Mouse (Mus musculus) brown adipose tissue, adult 24 weeks (tissue): Measurements from ENCODE around the gene Cdc42ep2. TPM values are rescaled to one million over a fixed set of nuclear protein-coding genes. Genes with fewer than 3 reads are reported as not detected.
"Not testable (repeated sequence)": the region's sequence is repeated elsewhere in the genome, so short reads cannot be mapped to it uniquely, and the experiment has no call there.

Experiments
- H3K27ac ChIP-seq: fragments of 200-500 bp; replicated peaks from 2 replicates; pipeline ENCODE4 v1.5.1; 2012; ENCODE audit warnings: low read depth, mild to moderate bottlenecking, low read length
- H3K4me1 ChIP-seq: fragments of 200-500 bp; 2 replicates; pipeline ENCODE4 v1.6.1; 2012; ENCODE audit warnings: low read length, mixed read lengths; ENCODE audit not compliant: control insufficient read depth, insufficient read depth, insufficient read length
- H3K4me3 ChIP-seq: fragments of 200-500 bp; 2 replicates; pipeline ENCODE4 v1.5.1; 2012; ENCODE audit warnings: low read depth, mild to moderate bottlenecking, low read length, moderate library complexity; ENCODE audit not compliant: insufficient read depth
- polyA plus RNA-seq: library from polyadenylated mRNA; stranded (reverse); fragments of >200 nt; gene quantifications from 2 replicates; pipeline ENCODE4 v1.2.4, GENCODE M21; 2012; ENCODE audit not compliant: missing spikeins, insufficient read depth, insufficient read length

Cdc42ep2 gene
- polyA plus RNA-seq, 1 experiment = 4.0 TPM

DNA sequence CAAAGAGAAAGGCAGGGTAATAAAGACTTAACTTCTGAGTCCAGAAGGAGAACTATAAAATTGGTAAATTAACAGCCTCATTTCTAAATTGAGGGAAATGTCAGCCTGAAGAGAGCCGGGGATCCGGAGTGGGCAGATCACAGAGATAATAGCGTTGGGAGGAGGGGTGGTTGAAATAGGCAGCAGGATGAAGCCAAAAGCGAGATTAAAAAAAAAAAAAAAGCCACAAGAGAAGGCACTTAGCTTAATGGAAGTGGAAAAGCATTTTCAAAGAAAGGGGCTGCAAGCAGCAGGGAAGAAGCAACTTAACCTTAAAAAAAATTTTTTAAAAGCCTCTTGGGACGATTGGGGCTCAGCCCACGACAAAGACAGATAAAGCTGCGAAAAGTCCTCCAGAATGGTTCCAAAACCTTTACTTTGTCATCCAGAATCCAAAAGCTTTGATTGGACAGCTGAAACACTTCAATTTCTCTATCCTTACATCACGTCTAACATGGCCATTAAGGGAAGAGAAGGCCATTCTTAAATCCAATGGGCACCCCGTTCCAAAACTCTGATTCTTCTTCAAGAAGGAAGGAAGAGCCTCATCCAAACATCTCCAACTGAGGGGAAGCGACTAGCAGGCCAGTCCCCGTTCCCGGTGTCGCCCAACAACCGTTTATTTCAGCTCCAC, 13.1 kb downstream of the Cdc42ep2 start:
- Histone ChIP-seq H3K4me1 (peaks cover 8% of the 10 kb centered on the region; the same call in 1 of the 2 replicates), H3K27ac (peak overlapping the region; percentile 85), H3K4me3 (peak overlapping the region; percentile 79)

DNA sequence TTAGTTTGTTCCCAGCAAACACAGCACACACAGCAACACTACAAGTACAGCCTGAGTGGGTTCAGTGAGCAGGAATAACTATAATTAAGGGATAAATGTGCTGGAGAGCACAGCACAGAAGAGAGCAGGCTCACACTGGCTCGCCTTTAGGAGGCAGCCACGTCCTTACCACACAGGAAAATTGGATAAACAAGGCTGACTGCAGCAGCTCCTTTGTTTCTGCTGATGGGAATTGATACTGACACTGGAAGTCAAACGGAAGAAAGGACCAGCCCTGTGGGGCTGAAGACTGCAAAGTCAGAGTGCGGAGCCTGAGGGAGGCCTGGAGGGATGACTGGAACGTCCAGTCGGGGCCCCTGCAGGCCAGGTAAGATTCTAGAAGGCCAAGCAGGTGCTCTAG, 14.4 kb downstream of the Cdc42ep2 start:
- no peak overlapping the region for H3K27ac ChIP-seq
- H3K4me3 ChIP-seq = no peak overlapping the region
- H3K4me1 ChIP-seq = peaks cover 8% of the 10 kb centered on the region; the same call in 1 of the 2 replicates

DNA sequence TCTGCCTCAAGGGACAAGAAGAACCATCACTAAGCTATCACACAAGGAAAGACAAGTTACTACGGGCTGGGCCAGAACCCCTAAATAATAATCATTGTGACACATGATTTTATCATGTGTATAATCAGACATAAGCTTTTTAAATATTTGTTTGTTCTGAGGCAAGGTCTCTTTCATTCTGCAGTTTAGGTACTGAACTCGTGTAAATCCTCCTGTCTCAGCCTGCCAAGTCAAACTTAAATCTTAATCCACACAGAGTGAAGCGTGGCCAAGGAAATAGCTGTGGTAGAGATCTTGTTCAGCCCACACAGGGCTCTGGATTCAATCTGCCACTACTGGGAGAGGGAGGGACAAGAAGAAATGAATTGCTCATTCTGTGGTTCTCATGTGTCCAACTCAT, 17.3 kb downstream of the Cdc42ep2 start:
- peaks cover 8% of the 10 kb centered on the region; the same call in 1 of the 2 replicates for H3K4me1 ChIP-seq
- H3K27ac ChIP-seq = no peak overlapping the region
- H3K4me3 ChIP-seq = no peak overlapping the region

DNA sequence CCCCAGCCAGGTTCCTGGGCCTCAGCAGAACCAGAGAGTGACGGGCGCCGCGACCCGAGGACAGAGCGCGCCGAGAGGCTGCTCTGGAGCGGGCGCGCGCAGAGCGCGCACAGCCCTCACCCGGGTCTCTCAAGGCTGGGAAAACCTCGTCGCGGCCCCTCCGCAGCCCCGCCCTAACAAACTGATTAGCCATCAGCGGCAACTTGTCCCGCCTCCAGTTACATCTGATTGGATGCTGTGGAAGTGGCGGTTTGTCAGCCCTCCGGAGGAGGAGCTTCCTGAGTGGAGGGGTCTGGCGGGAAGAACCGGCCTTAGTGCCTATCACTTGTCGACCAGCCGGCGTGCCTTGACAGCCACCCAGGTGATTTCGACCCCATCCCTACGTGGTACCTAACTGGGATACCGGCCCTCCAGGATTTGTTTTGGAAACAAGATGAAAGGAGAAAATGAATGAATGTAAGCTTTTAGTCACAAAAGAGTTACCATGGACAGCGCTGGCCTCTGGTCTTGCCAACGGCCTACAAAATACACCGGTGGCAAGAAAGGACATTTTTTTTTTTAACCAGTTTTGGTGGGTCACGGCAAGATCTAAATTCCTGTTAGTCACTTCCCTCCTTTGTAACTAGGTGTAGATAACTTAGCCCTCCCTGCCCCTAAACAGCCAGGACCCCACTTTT, 30.5 kb downstream of the Cdc42ep2 start, which contains the start of gene Tigd3:
Gene Tigd3 (minus strand): TSS at position 148 of the 677 bp plus-strand sequence.
- no peak within 1 kb of the TSS for H3K27ac ChIP-seq
- H3K4me3 ChIP-seq = peak within 1 kb of the TSS; percentile 58
- H3K4me1 ChIP-seq = peaks cover 6% of the 10 kb centered on the region

DNA sequence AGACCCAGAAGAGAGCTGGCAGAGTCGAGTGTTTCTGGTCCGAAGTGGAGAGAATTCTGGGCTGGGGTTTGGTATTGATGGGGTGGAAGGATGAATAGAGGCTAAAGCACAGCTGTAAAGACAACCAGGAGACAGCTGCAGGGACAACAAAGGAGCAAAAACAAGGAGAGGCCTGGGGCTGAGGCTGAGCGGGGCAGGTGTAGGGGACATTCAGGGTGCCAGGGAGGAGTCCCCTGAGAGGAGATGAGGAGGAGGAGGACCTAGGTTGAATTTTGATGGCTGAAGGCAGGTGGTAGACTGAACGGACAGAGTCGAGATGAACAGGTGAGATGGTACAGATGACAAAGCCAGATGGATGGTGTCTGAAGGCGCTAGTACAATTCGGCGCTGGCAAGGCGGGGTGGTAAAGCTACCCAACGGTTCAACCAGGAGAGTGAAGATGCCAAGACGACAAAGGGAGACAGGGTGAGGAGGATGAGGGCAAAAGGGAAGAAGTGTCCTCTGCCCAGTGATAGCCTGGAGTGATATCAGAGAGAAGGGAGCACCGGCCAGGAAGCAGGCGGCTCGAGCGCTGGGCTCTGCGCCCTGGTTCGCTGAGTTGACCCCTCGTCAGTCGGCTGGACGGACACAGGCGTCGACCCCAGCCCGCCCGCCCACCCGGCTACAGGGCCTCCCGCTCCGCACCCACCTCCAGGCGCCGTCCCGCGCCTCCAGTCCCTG, 31.2 kb downstream of the Cdc42ep2 start:
- H3K27ac ChIP-seq = no peak overlapping the region
- H3K4me1 ChIP-seq = peaks cover 6% of the 10 kb centered on the region
- peak overlapping the region; percentile 58 for H3K4me3 ChIP-seq

DNA sequence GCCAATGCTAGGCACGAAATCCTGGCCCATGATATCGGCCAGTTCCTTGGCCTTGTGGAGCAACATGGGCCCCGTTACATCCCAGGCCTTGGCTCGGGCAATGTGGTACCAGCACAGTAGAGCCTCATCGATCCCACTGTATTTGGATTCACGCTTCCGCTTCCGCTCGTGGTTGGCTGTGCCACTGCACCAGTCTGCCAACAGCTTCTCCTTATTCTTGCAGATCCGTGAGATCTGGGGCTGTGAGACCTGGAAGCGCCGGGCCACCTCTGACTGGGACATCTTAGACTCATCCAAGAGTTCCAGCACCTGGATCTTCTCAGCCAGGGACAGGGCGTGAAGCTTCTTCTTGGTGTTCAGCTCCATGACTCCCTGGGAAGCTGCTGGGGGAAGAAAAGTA, 31.9 kb downstream of the Cdc42ep2 start:
- H3K27ac ChIP-seq = no peak overlapping the region
- H3K4me1 ChIP-seq = peaks cover 6% of the 10 kb centered on the region
- H3K4me3 ChIP-seq = no peak overlapping the region

DNA sequence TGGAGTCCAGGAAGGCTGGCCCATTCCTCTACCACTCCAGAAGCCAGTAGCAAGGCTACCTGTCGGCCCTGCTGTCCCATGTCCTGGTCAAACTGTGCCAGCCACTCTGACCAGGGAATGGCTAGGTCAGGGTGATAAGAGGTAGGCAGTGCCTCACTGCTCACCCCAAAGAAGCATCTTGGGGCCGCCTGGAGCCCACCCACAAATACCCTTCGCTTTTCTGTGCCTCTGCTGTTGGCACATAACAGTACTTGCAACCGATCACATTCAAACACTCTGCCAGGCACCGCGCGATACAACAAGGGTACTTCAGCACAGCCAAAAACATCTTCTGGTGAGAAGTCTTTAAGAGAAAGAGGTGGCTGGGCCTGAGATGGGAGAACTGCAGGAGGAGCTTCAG, 32.4 kb downstream of the Cdc42ep2 start:
- no peak overlapping the region for H3K27ac ChIP-seq
- no peak overlapping the region for H3K4me3 ChIP-seq
- H3K4me1 ChIP-seq = peaks cover 6% of the 10 kb centered on the region

DNA sequence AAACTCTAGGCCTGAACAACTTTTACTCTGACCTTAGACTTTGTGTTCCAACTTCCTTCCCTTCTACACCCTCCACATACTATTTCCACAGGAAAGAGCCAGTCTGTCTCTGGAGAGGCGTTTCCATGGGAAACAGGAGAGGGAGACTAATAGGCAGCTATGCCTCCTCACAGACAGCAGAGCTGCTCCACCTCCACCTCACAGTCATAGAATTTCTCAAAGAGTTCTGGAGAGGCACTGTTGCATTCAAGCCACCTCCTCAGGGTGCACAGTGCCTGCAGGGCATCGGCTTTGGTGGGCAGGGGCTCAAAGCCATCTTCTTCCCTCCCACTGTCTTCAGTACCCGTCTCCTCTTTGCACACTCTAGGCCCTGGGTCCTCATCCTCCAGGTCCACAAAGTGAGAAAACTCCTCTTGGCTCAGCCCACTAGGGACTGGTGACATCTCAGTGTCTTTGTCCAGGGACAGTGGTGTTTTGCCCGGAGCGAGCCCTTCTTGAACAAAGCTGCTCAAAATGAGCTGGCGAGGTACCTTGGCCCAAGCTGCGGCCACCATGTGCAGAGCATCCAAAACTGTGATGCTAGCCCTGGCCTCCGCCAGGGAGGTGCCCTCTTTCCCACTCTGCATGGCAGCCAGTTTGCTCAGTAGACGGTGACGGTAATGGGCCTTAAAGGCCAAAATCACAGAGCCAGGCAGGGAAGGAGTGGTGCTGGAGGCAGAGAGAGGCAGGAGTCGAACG, 32.9 kb downstream of the Cdc42ep2 start:
- Histone ChIP-seq H3K27ac (0 out of 2 replicates have a peak overlapping the region, but pooled peaks have one; percentile 30), H3K4me1 (peaks cover 6% of the 10 kb centered on the region), H3K4me3 (no peak overlapping the region)

DNA sequence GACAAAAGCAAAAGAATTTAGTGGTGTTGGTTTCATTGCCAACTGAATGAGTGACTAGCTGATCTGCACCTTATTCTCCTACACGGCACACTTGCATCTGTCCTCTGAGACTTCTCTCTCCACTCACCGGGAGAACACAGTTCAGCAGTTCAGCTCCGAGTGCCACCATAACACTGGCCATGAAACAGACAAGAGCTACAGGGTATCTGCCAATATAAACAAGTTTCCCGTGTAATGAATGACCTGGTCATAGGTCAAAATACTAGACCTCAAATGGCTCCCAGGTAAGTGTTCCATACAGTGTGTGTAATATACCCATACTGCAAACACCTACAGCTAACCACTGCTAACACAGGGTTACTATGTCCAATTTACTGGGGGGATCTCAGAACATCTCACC, 35.4 kb downstream of the Cdc42ep2 start:
- Histone ChIP-seq H3K4me1 (peaks cover 6% of the 10 kb centered on the region), H3K4me3 (no peak overlapping the region), H3K27ac (no peak overlapping the region)

DNA sequence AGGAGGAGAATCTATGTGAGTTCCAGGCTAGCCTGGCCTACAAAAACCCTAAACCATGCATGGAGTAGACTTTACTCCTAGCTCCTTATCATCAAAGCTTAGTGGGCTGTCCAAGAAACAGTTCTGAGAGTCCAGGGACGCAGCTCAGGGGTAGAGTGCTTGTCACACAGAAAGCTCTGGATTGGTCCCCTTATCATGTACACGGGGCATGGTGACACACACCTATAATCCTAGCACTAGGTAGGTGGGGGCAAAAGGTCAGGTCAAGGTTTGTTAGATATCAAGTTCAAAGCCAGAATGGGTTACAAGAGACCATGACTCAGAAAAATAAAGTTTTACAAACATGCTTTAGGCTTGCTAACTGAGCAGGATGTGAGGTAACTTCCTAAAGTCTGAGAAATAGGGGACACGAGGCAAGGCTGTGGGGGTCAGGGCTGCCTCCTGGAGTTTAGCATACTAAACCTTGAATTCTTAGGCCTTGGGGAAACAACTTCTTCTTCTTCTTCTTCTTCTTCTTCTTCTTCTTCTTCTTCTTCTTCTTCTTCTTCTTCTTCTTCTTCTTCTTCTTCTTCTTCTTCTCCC, 37.3 kb downstream of the Cdc42ep2 start:
- Histone ChIP-seq H3K27ac (no peak overlapping the region), H3K4me3 (no peak overlapping the region)

DNA sequence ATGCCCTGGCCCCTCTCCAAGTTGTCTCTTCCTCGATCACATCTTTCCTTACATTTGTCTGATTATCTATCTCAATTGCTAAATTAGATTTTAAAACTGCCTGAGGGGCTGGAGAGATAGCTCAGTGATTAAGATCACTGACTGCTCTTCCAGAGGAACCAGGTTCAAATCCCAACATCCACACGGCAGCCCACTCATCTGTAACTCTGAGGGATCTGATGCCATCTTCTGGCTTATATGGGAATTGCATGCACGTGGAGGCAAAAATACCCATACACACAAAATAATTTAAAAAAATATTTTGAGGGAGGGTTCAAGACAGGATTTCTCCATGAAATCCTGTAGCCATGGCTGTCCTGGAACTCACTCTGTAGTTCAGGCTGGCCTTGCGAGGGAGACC, 38.8 kb downstream of the Cdc42ep2 start:
- H3K4me3 ChIP-seq = no peak overlapping the region
- H3K27ac ChIP-seq = no peak overlapping the region

More for the DNA sequence above, 37.3 kb downstream of the Cdc42ep2 start:
- peaks cover 2% of the 10 kb centered on the region; the same call in 1 of the 2 replicates for H3K4me1 ChIP-seq

DNA sequence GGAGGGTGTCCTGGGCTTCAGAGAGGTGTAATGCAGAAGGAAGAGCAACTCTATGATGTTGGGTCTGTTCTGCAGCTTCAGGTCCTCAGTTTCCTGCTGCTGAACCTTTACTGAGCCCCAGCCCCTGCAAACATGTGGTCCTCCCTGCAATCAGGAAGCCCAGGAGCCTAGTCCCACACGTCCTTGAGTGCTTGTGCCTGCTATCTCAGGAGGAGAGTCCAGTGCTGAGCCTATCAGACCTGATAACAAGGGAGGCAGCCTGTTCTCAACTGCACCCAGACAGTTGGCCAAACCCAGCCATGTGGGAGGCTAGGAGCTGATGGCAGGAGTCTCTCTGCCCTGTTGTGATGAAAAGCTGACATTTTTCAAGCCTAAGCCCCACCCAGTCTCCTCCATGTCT, 40.7 kb downstream of the Cdc42ep2 start:
- Histone ChIP-seq H3K4me1 (no peaks in the 10 kb centered on the region; the same call in 1 of the 2 replicates), H3K4me3 (no peak overlapping the region), H3K27ac (no peak overlapping the region)

More for the DNA sequence above, 38.8 kb downstream of the Cdc42ep2 start:
- H3K4me1 ChIP-seq = no peaks in the 10 kb centered on the region

DNA sequence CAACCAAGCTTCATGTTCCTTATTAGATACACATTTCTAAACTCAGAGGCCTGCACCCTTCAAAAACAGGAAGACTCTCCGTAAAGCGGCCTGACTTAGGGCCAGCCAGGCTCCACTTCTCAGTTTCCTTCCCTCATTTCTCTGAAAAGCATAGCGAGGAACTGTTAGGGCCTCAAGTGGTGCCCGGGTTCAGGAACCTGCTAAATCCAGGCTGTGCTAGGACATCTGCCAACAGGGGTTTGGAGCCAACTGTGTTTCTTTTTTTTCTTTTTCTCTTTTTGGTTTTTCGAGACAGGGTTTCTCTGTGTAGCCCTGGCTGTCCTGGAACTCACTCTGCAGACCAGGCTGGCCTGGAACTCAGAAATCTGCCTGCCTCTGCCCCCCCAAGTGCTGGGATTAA, 42.5 kb downstream of the Cdc42ep2 start:
- not testable (repeated sequence) for H3K27ac ChIP-seq, H3K4me3 ChIP-seq, H3K4me1 ChIP-seq

DNA sequence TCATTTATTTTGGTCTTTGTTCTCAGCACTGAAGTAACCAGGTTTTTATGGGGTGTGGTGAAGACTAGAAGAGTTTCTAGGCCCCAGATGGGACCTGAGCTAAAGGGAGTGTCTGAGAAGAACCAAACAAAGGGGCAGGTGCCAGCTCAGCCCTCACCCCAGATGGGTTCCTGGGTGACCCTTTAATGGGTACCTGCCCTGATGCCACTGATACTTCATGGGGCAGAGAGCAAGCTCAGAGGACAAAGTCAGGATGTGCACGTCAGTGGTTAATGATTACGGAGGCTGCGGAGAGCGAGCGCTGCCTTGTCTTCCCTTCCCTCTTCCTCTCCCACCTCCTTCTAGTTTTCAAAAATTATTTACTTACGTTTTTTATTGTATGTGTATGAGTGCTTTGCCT, 43.5 kb downstream of the Cdc42ep2 start:
- Histone ChIP-seq H3K27ac (no peak overlapping the region), H3K4me1 (peaks cover 3% of the 10 kb centered on the region; the same call in 1 of the 2 replicates), H3K4me3 (no peak overlapping the region)
